16 mouse cellular contexts compared by ENCODE assay signal in genomic region chr11:69953267-69953915, GRCm38 (mm10). TPM values are rescaled to one million over a fixed set of nuclear protein-coding genes. Genes with fewer than 3 reads are reported as not detected.
"Had no signal": no experiment of that assay in that cellular context is flagged by ENCODE, and none has a peak within 500 bp of the region (broad histone marks: within the 10 kb centered on the region; RNA-seq: fewer than 3 reads in every experiment).

No protein-coding gene starts in this region.

- DNase-seq: kidney, adult 2 months; kidney, postnatal 14 days; lung, adult 2 months; retina, postnatal 1 day; right cerebral cortex, postnatal 14 days; thymus, adult 2 months; thymus, postnatal 25 days had no signal

- ATAC-seq: midbrain, embryonic 15.5 days had no signal

- H3K36me3 ChIP-seq: kidney, embryonic 15.5 days; limb, embryonic 10.5 days; liver, embryonic 15.5 days; midbrain, embryonic 15.5 days; neural tube, embryonic 13.5 days had no signal

- H3K4me2 ChIP-seq: kidney, embryonic 15.5 days; liver, embryonic 11.5 days; liver, embryonic 15.5 days; midbrain, embryonic 11.5 days; midbrain, embryonic 15.5 days; neural tube, embryonic 13.5 days had no signal

- H3K27ac ChIP-seq: kidney, embryonic 15.5 days; limb, embryonic 10.5 days; liver, embryonic 15.5 days; macrophage; midbrain, embryonic 15.5 days; neural tube, embryonic 13.5 days had no signal

- H3K9ac ChIP-seq: kidney, embryonic 15.5 days; liver, embryonic 15.5 days; midbrain, embryonic 15.5 days; neural tube, embryonic 13.5 days had no signal

- H3K9me3 ChIP-seq: kidney, embryonic 15.5 days; limb, embryonic 10.5 days; liver, embryonic 15.5 days; megakaryocyte, embryonic 14.5 days; midbrain, embryonic 15.5 days; neural tube, embryonic 13.5 days had no signal

- H3K4me3 ChIP-seq: kidney, embryonic 15.5 days; limb, embryonic 10.5 days; liver, embryonic 15.5 days; megakaryocyte, embryonic 14.5 days; midbrain, embryonic 15.5 days; neural tube, embryonic 13.5 days had no signal

RNA-seq across cellular contexts. Expression of gene Cldn7, which starts 11.2 kb away (rescaled TPM):
- polyA plus RNA-seq: macrophage had no signal

RNA-seq across cellular contexts. Expression of gene Ybx2, which starts 17.8 kb away (rescaled TPM):
- polyA plus RNA-seq: liver, embryonic 15.5 days; macrophage had no signal
